Mouse (Mus musculus) spleen, postnatal 14 days (tissue): Measurements from ENCODE around the gene Slc16a4.

Source experiments
- DNase-seq, 2 experiments: peaks; one replicate each; pipeline ENCODE4 v3.0.0; 2021 to 2022; ENCODE audit warnings: low spot score in 2 of 2

The Slc16a4 gene

DNA sequence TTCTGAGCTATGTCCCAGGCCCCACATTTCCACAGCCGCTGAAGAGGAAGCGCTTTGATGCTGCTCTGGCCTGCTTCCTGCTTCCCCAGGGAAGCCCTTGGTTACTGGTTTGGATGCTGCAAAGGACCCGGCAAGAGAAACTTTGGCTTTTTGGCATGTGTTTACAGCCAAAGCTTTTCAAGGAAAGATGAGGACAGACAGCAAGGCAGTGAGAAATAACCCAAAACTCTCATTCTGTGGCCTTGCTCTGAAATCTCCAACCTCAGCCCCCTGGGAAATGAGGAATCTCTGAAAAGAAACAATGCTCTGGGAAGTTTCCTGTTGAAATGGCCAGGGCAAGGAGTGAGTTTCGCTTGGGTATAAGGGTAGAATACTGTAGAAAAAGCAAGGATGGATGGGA lies 69.3 kb downstream of the Slc16a4 start:
- no peak for DNase-seq
